ENCODE assay signal across 29 mouse cellular contexts in the genomic region with DNA sequence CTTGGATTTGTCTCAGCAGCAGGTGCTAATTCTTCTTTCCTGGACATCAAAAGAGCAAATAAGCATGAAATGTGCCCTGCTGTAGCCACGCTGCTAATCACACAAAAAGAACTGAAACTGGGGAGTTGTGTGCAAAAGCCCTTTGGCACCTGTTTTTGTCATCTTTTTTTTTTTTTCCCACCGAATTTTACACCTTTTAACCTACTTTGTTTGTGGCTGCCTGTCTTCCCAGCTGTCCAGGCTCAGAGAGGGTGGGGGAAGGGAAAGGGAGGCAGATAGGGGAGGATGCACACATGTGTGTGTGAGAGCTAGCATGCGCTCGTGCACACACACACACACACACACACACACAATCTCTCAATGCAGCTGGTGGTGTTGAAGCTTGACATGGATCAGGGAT.
DNase-seq lines count a peak whose midpoint lies in the region; ATAC-seq lines count a peak whose summit lies in the region.
"Had no signal": no experiment of that assay in that cellular context is flagged by ENCODE, and none has a peak within 500 bp of the region (broad histone marks: within the 10 kb centered on the region; RNA-seq: fewer than 3 reads in every experiment).

No protein-coding gene starts in this region.

- WGBS in forebrain, embryonic 13.5 days: 62% methylated on average over 4 of the region's 4 CpGs
- WGBS in forebrain, embryonic 16.5 days: 73% methylated on average over 4 of the region's 4 CpGs

- H3K4me3 ChIP-seq in forebrain, embryonic 13.5 days: no peak overlapping the region
- no peak overlapping the region for H3K4me3 ChIP-seq in forebrain, embryonic 16.5 days (replicated peaks; ENCODE audit: low read length)
- H3K4me3 ChIP-seq: embryonic facial prominence, embryonic 10.5 days; embryonic facial prominence, embryonic 15.5 days; heart, adult 2 months; heart, embryonic 12.5 days; intestine, embryonic 15.5 days; layer of hippocampus, adult 2 months; limb, embryonic 13.5 days; liver, embryonic 12.5 days; megakaryocyte, embryonic 14.5 days; midbrain, embryonic 15.5 days had no signal

- no peak overlapping the region for H3K9ac ChIP-seq in forebrain, embryonic 13.5 days
- no peak overlapping the region for H3K9ac ChIP-seq in forebrain, embryonic 16.5 days (replicated peaks; ENCODE audit: low read depth, low read length)
- H3K9ac ChIP-seq: embryonic facial prominence, embryonic 15.5 days; heart, embryonic 12.5 days; intestine, embryonic 15.5 days; limb, embryonic 13.5 days; liver, embryonic 12.5 days; liver, postnatal 0 days; midbrain, embryonic 15.5 days had no signal

- no peaks in the 10 kb centered on the region for H3K9me3 ChIP-seq in forebrain, embryonic 13.5 days (replicated peaks)
- no peaks in the 10 kb centered on the region for H3K9me3 ChIP-seq in forebrain, embryonic 16.5 days (ENCODE audit: control insufficient read depth, low read length)
- H3K9me3 ChIP-seq: embryonic facial prominence, embryonic 10.5 days; embryonic facial prominence, embryonic 15.5 days; heart, embryonic 12.5 days; intestine, embryonic 15.5 days; limb, embryonic 13.5 days; liver, embryonic 12.5 days; megakaryocyte, embryonic 14.5 days; midbrain, embryonic 15.5 days had no signal

- no peaks in the 10 kb centered on the region for H3K27me3 ChIP-seq in forebrain, embryonic 13.5 days
- H3K27me3 ChIP-seq in forebrain, embryonic 16.5 days (replicated peaks; ENCODE audit: control insufficient read depth, insufficient read depth, low read length): no peaks in the 10 kb centered on the region
- H3K27me3 ChIP-seq: embryonic facial prominence, embryonic 15.5 days; heart, embryonic 12.5 days; intestine, embryonic 15.5 days; limb, embryonic 13.5 days; liver, embryonic 12.5 days; midbrain, embryonic 15.5 days had no signal

- H3K4me2 ChIP-seq in forebrain, embryonic 13.5 days: no peak overlapping the region
- H3K4me2 ChIP-seq in forebrain, embryonic 16.5 days (ENCODE audit: low read length): no peak overlapping the region
- H3K4me2 ChIP-seq: embryonic facial prominence, embryonic 15.5 days; heart, embryonic 12.5 days; intestine, embryonic 15.5 days; limb, embryonic 13.5 days; liver, embryonic 12.5 days; midbrain, embryonic 15.5 days had no signal

- 0 out of 2 replicates have a peak, but pooled peaks have one; percentile 27 for ATAC-seq in forebrain, embryonic 13.5 days
- ATAC-seq in forebrain, embryonic 16.5 days: no peak
- ATAC-seq: forebrain, embryonic 14.5 days; hindbrain, embryonic 16.5 days; intestine, embryonic 15.5 days; liver, embryonic 12.5 days; liver, postnatal 0 days; midbrain, embryonic 15.5 days had no signal

- H3K27ac ChIP-seq in forebrain, embryonic 13.5 days: no peak overlapping the region
- H3K27ac ChIP-seq in forebrain, embryonic 16.5 days (ENCODE audit: low read length): no peak overlapping the region
- H3K27ac ChIP-seq: embryonic facial prominence, embryonic 10.5 days; embryonic facial prominence, embryonic 15.5 days; heart, adult 2 months; intestine, embryonic 15.5 days; layer of hippocampus, adult 2 months; limb, embryonic 13.5 days; liver, embryonic 12.5 days; midbrain, embryonic 15.5 days had no signal

- DNase-seq in spleen, postnatal 36 days (ENCODE audit: low spot score in 2 of 2): peak; percentile 14 to 18
- no peak for DNase-seq in spleen, adult 12 weeks (ENCODE audit: low spot score)
- peak; percentile 67 for DNase-seq in thymus, postnatal 14 days
- no peak for DNase-seq in gastrocnemius, postnatal 25 days
- no peak for DNase-seq in B cell, adult 2 months
- no peak for DNase-seq in MN1 (ENCODE audit: low spot score)
- DNase-seq: adrenal gland, adult 2 months; cerebellum, adult 8-10 months; cerebellum, postnatal 25 days; gastrocnemius, postnatal 36 days; heart, adult 2 months; heart, postnatal 10 days; kidney, adult 2 months; kidney, postnatal 36 days; liver, postnatal 0 days; lung, postnatal 36 days had no signal

- H3K4me1 ChIP-seq in forebrain, embryonic 13.5 days: no peaks in the 10 kb centered on the region
- H3K4me1 ChIP-seq in forebrain, embryonic 16.5 days (replicated peaks; ENCODE audit: control insufficient read depth, insufficient read depth, low read length): no peaks in the 10 kb centered on the region
- H3K4me1 ChIP-seq: embryonic facial prominence, embryonic 10.5 days; embryonic facial prominence, embryonic 15.5 days; heart, embryonic 12.5 days; intestine, embryonic 15.5 days; liver, embryonic 12.5 days; midbrain, embryonic 15.5 days had no signal

- H3K36me3 ChIP-seq in forebrain, embryonic 13.5 days (ENCODE audit: poor library complexity, severe bottlenecking): no peaks in the 10 kb centered on the region
- no peaks in the 10 kb centered on the region for H3K36me3 ChIP-seq in forebrain, embryonic 16.5 days (ENCODE audit: control insufficient read depth, insufficient read depth)
- H3K36me3 ChIP-seq: embryonic facial prominence, embryonic 10.5 days; embryonic facial prominence, embryonic 15.5 days; heart, embryonic 12.5 days; intestine, embryonic 15.5 days; limb, embryonic 13.5 days; liver, embryonic 12.5 days; midbrain, embryonic 15.5 days had no signal

Comparison
In these comparisons a context has a peak if more than half of its experiments do, and no peak if none do; other contexts are left out.
1. DNase-seq: peak in spleen, postnatal 36 days (2 of 2) and thymus, postnatal 14 days (single experiment); none in spleen, adult 12 weeks (single experiment), gastrocnemius, postnatal 25 days (single experiment), B cell, adult 2 months (0 of 2) and MN1 (single experiment).